Mouse (Mus musculus) cortical plate, adult 2 months (tissue): ENCODE data around the gene Zfp692.

Experiments
- CTCF ChIP-seq: fragments of 200-500 bp; IDR thresholded peaks from 2 replicates; pipeline ENCODE4 v1.5.1; 2011; ENCODE audit warnings: mild to moderate bottlenecking, control low read depth, low read length; ENCODE audit not compliant: insufficient read depth; ENCODE audit errors: extremely low read depth
- POLR2A ChIP-seq: fragments of 200-500 bp; IDR thresholded peaks from 2 replicates; pipeline ENCODE4 v1.6.1; 2011; ENCODE audit warnings: mild to moderate bottlenecking, low read length, control low read depth; ENCODE audit not compliant: insufficient read depth; ENCODE audit errors: extremely low read depth

DNA sequence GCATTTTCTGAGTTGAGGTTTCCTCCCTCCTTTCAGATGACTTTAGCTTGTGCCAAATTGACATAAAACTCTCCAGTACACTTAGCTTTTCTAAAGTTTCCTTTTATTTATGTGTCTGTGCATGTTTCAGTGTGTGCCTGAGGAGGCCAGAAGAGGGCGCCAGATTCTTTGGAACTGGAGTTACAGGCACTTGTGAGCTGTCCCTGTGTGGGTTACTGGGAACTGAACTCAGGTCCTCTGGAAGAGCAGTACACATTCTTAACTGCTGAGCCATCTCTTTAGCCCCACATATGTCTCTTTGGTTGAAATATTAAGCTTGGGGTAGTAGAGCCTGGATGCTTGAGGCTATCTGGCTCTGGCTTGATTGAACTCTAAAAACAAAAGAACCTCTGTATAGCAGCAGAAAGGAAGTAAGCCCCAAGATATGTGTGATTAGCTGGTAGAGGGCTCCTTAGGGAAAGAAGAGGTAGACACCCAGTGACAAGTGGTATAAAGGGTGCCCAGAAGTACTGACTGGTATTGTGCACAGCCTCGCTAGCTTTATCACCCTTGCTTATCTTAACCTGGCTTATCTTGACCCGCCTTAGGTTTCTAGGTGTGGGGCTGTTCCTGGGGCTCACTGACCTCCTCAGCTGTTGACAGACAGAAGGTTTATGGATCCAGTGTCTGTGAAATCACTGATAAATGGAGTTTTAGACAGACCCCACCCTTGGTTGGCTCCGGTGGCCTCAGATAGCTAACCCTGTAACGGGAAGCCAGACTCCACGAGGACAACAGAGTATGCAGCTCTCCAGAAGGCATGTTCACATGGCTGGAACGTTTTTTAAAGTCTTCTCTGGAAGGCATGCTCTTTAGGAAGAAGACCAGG, 46.0 kb downstream of the Zfp692 start:
- TF ChIP-seq CTCF (no peak), POLR2A (no peak)
